Mouse (Mus musculus): ENCODE data around the gene Slc9a9.

DNA sequence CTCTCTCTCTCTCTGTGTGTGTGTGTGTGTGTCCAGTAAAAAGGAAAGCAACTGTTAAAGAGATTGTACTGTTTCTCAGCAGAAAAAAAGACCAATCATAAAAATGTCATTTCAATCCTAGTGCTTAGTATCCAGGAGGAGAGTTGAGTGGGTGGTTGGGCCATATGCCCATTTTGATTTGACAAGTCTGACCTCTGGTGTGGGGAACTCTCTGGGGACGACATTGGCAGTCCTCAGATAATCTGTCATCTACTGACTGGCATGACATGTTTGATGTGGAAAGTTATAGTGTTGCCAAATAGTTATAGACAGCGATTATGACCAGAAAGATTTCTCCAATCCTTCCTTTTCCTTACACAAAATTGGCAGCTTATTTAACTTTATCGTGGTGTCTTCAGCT lies 71.1 kb downstream of the Slc9a9 start:
- TF ChIP-seq CTCF (IDR thresholded peaks at IDR 0.05; ENCODE audit: extremely low read depth, insufficient read depth, low read length), result no peak
- TF ChIP-seq POLR2A (IDR thresholded peaks at IDR 0.05; ENCODE audit: extremely low read depth, insufficient read depth, low read length), result no peak
